Mouse (Mus musculus): ENCODE measurements around the gene Mgst2. TPM values are rescaled to one million over a fixed set of nuclear protein-coding genes. Genes with fewer than 3 reads are reported as not detected.

Mgst2 gene
- total and polyA plus RNA-seq, 3 experiments: 48.8 to 147 (median 76.0) TPM

- Histone ChIP-seq H3K4me2 (ENCODE audit: insufficient read depth, low read depth, poor library complexity, severe bottlenecking) (no peak overlapping the region), H3K9me3 (replicated peaks; ENCODE audit: low read length) (no peaks in the 10 kb centered on the region), H3K4me1 (ENCODE audit: control insufficient read depth in 1 of 2, insufficient read depth in 2 of 2) (no peaks in the 10 kb centered on the region)
Measured at GRCm38 (mm10) chr3:51714469-51714868, 54.3 kb downstream of the Mgst2 start.

GRCm38 (mm10) chr3:51717455-51717854 is 57.3 kb downstream of the Mgst2 start:
- no peaks in the 10 kb centered on the region for H3K4me1 ChIP-seq (ENCODE audit: control insufficient read depth in 1 of 2, insufficient read depth in 2 of 2)

More at GRCm38 (mm10) chr3:51714469-51714868, 54.3 kb downstream of the Mgst2 start:
- TF ChIP-seq GABPA (IDR thresholded peaks at IDR 0.05; ENCODE audit: insufficient replicate concordance, low read depth, low read length) (no peak), CTCF (conservative IDR thresholded peaks at IDR 0.05 in 1 of 2, IDR thresholded peaks at IDR 0.05 in 1 of 2; ENCODE audit: low read depth in 2 of 2, low read length in 2 of 2) (no peak), KAT2A (IDR thresholded peaks at IDR 0.05; ENCODE audit: insufficient replicate concordance, low read length) (no peak), ZMIZ1 (IDR thresholded peaks at IDR 0.05; ENCODE audit: low read depth, low read length) (no peak), PAX5 (IDR thresholded peaks at IDR 0.05; ENCODE audit: low read length) (no peak), ZC3H11A (IDR thresholded peaks at IDR 0.05; ENCODE audit: low read depth, low read length) (no peak), MXI1 (IDR thresholded peaks at IDR 0.05; ENCODE audit: low read depth, low read length) (no peak), POLR2AphosphoS2 (IDR thresholded peaks at IDR 0.05; ENCODE audit: low read depth, low read length) (no peak), IRF4 (IDR thresholded peaks at IDR 0.05; ENCODE audit: low read depth, low read length) (no peak), POLR2A (IDR thresholded peaks at IDR 0.05; ENCODE audit: low read depth, low read length) (no peak)
- dilution Hi-C loops (cut with MboI; ENCODE audit: extremely low pct_ligation_motif_present, extremely low pct_unique_long_range_greater_than_20kb, low sequenced_read_pairs) (no loop called here), in situ Hi-C loops (cut with MboI; ENCODE audit: low pct_ligation_motif_present, low pct_unique_long_range_greater_than_20kb, low sequenced_read_pairs) (loop anchor here (25.0 kb wide), 1 partner anchor 298 kb away; no protein-coding TSS in a partner anchor)
- Histone ChIP-seq H3K4me3 (replicated peaks in 1 of 3; ENCODE audit: low read depth in 2 of 3, low read length in 2 of 3, poor library complexity in 1 of 3) (no peak overlapping the region), H3K27ac (ENCODE audit: insufficient read depth, low read depth) (no peak overlapping the region), H3K9ac (ENCODE audit: insufficient read depth, low read depth) (no peak overlapping the region), H3K27me3 (replicated peaks) (no peaks in the 10 kb centered on the region), H3K79me2 (replicated peaks; ENCODE audit: control insufficient read depth, extremely low read depth, insufficient read depth, poor library complexity, severe bottlenecking) (no peaks in the 10 kb centered on the region), H3K36me3 (replicated peaks in 1 of 2; ENCODE audit: control insufficient read depth in 1 of 2, insufficient read depth in 1 of 2, low read length in 1 of 2) (no peaks in the 10 kb centered on the region)
- no peak for DNase-seq (ENCODE audit: extremely low read depth)

GRCm38 (mm10) chr3:51717909-51718308 is 57.7 kb downstream of the Mgst2 start:
- no peak overlapping the region for H3K27ac ChIP-seq (ENCODE audit: insufficient read depth, low read depth)
- no peaks in the 10 kb centered on the region for H3K9me3 ChIP-seq (replicated peaks; ENCODE audit: low read length)
- H3K4me2 ChIP-seq (ENCODE audit: insufficient read depth, low read depth, poor library complexity, severe bottlenecking): no peak overlapping the region
- no peaks in the 10 kb centered on the region for H3K27me3 ChIP-seq (replicated peaks)
- no peak overlapping the region for H3K4me3 ChIP-seq (replicated peaks in 1 of 3; ENCODE audit: low read depth in 2 of 3, low read length in 2 of 3, poor library complexity in 1 of 3)
- TF ChIP-seq ZC3H11A (IDR thresholded peaks at IDR 0.05; ENCODE audit: low read depth, low read length) (no peak), RCOR1 (conservative IDR thresholded peaks at IDR 0.05; ENCODE audit: low read depth, low read length) (no peak), SMC3 (IDR thresholded peaks at IDR 0.05; ENCODE audit: low read depth, low read length) (no peak), ELF1 (IDR thresholded peaks at IDR 0.05; ENCODE audit: low read depth, low read length) (no peak), EP300 (IDR thresholded peaks at IDR 0.05; ENCODE audit: low read length) (no peak), HCFC1 (IDR thresholded peaks at IDR 0.05; ENCODE audit: low read depth, low read length) (no peak), CHD2 (IDR thresholded peaks at IDR 0.05; ENCODE audit: low read length) (no peak), MAFK (IDR thresholded peaks at IDR 0.05; ENCODE audit: insufficient replicate concordance, low read length) (no peak), KAT2A (IDR thresholded peaks at IDR 0.05; ENCODE audit: insufficient replicate concordance, low read length) (no peak), USF1 (IDR thresholded peaks at IDR 0.05; ENCODE audit: low read depth, low read length) (no peak), POLR2AphosphoS2 (IDR thresholded peaks at IDR 0.05; ENCODE audit: low read depth, low read length) (no peak), MXI1 (IDR thresholded peaks at IDR 0.05; ENCODE audit: low read depth, low read length) (no peak), MAZ (IDR thresholded peaks at IDR 0.05; ENCODE audit: low read depth, low read length) (no peak), GABPA (IDR thresholded peaks at IDR 0.05; ENCODE audit: insufficient replicate concordance, low read depth, low read length) (no peak), NRF1 (IDR thresholded peaks at IDR 0.05; ENCODE audit: low read depth, low read length) (no peak)
- no peak for DNase-seq (ENCODE audit: extremely low read depth)
- dilution Hi-C loops (cut with MboI; ENCODE audit: extremely low pct_ligation_motif_present, extremely low pct_unique_long_range_greater_than_20kb, low sequenced_read_pairs): no loop called here
- H3K36me3 ChIP-seq (replicated peaks in 1 of 2; ENCODE audit: control insufficient read depth in 1 of 2, insufficient read depth in 1 of 2, low read length in 1 of 2): no peaks in the 10 kb centered on the region
- H3K4me1 ChIP-seq (ENCODE audit: control insufficient read depth in 1 of 2, insufficient read depth in 2 of 2): no peaks in the 10 kb centered on the region
- in situ Hi-C loops (cut with MboI; ENCODE audit: low pct_ligation_motif_present, low pct_unique_long_range_greater_than_20kb, low sequenced_read_pairs): loop anchor here (25.0 kb wide), 1 partner anchor 294 kb away; no protein-coding TSS in a partner anchor
- no peak overlapping the region for H3K9ac ChIP-seq (ENCODE audit: insufficient read depth, low read depth)
- H3K79me2 ChIP-seq (replicated peaks; ENCODE audit: control insufficient read depth, extremely low read depth, insufficient read depth, poor library complexity, severe bottlenecking): no peaks in the 10 kb centered on the region

More at GRCm38 (mm10) chr3:51717455-51717854, 57.3 kb downstream of the Mgst2 start:
- Histone ChIP-seq H3K36me3 (replicated peaks in 1 of 2; ENCODE audit: control insufficient read depth in 1 of 2, insufficient read depth in 1 of 2, low read length in 1 of 2) (no peaks in the 10 kb centered on the region), H3K4me3 (replicated peaks in 1 of 3; ENCODE audit: low read depth in 2 of 3, low read length in 2 of 3, poor library complexity in 1 of 3) (no peak overlapping the region), H3K27ac (ENCODE audit: insufficient read depth, low read depth) (no peak overlapping the region), H3K9ac (ENCODE audit: insufficient read depth, low read depth) (no peak overlapping the region), H3K27me3 (replicated peaks) (no peaks in the 10 kb centered on the region), H3K9me3 (replicated peaks; ENCODE audit: low read length) (no peaks in the 10 kb centered on the region), H3K79me2 (replicated peaks; ENCODE audit: control insufficient read depth, extremely low read depth, insufficient read depth, poor library complexity, severe bottlenecking) (no peaks in the 10 kb centered on the region), H3K4me2 (ENCODE audit: insufficient read depth, low read depth, poor library complexity, severe bottlenecking) (no peak overlapping the region)
- TF ChIP-seq CHD2 (IDR thresholded peaks at IDR 0.05; ENCODE audit: low read length): no peak
- DNase-seq (ENCODE audit: extremely low read depth): no peak
- in situ Hi-C loops (cut with MboI; ENCODE audit: low pct_ligation_motif_present, low pct_unique_long_range_greater_than_20kb, low sequenced_read_pairs): loop anchor here (25.0 kb wide), 1 partner anchor 295 kb away; no protein-coding TSS in a partner anchor
- dilution Hi-C loops (cut with MboI; ENCODE audit: extremely low pct_ligation_motif_present, extremely low pct_unique_long_range_greater_than_20kb, low sequenced_read_pairs): no loop called here
